Mouse (Mus musculus) cerebellum, adult 2 months (tissue): ENCODE measurements at regions not wholly inside any gene's neighbourhood (a gene's known extent, or its start where the extent isn't known, plus 50 kb on each side); places are given as distances from the start of the nearest gene placed in this dataset.

Source experiments
- CTCF ChIP-seq: fragments of 200-500 bp; IDR thresholded peaks from 2 replicates; pipeline ENCODE4 v1.5.1; 2011; ENCODE audit warnings: low read depth, mild to moderate bottlenecking, control low read depth, low read length, moderate library complexity, borderline replicate concordance; ENCODE audit not compliant: insufficient read depth
- POLR2A ChIP-seq: fragments of 200-500 bp; IDR thresholded peaks from 2 replicates; pipeline ENCODE4 v1.6.1; 2011; ENCODE audit warnings: low read length, control low read depth, borderline replicate concordance; ENCODE audit not compliant: insufficient read depth

GRCm38 (mm10) chr12:32692081-32692819 lies 127.1 kb upstream of the Nampt start:
- TF ChIP-seq POLR2A, result no peak
- no peak for TF ChIP-seq CTCF
